Mouse (Mus musculus): Measurements from ENCODE around the gene Btg1.

The Btg1 gene

GRCm38 (mm10) chr10:96616001-96616708, 651 bp upstream of the Btg1 start:
- no peak for DNase-seq

GRCm38 (mm10) chr10:96617221-96617950, 580 bp downstream of the Btg1 start:
- DNase-seq = peak; percentile 12 to 61

GRCm38 (mm10) chr10:96617951-96618575, 1.3 kb downstream of the Btg1 start:
- DNase-seq = peak; percentile 77 to 85

GRCm38 (mm10) chr10:96619951-96620889, 3.4 kb downstream of the Btg1 start:
- peak in 1 of 2 experiments; percentile 25 for DNase-seq

- DNase-seq = peak; percentile 54 to 56
Observed at GRCm38 (mm10) chr10:96620890-96621271, 4.1 kb downstream of the Btg1 start.

GRCm38 (mm10) chr10:96621361-96621945, 4.6 kb downstream of the Btg1 start:
- no peak for DNase-seq

GRCm38 (mm10) chr10:96621980-96622645, 5.3 kb downstream of the Btg1 start:
- peak; percentile 42 to 58 for DNase-seq

- DNase-seq = no peak
Observed at GRCm38 (mm10) chr10:96622761-96623632, 6.2 kb downstream of the Btg1 start.

GRCm38 (mm10) chr10:96623633-96624195, 6.9 kb downstream of the Btg1 start:
- no peak for DNase-seq

- no peak for DNase-seq
Observed at GRCm38 (mm10) chr10:96624406-96624805, 7.6 kb downstream of the Btg1 start.

- DNase-seq = no peak
Observed at GRCm38 (mm10) chr10:96625061-96625460, 8.3 kb downstream of the Btg1 start.

- DNase-seq = no peak
Observed at GRCm38 (mm10) chr10:96625682-96626081, 8.9 kb downstream of the Btg1 start.

GRCm38 (mm10) chr10:96626120-96626750, 9.4 kb downstream of the Btg1 start:
- DNase-seq = no peak

GRCm38 (mm10) chr10:96627332-96627731, 10.5 kb downstream of the Btg1 start:
- DNase-seq = no peak

GRCm38 (mm10) chr10:96628100-96628912, 11.5 kb downstream of the Btg1 start:
- no peak for DNase-seq

- DNase-seq = no peak
Observed at GRCm38 (mm10) chr10:96628913-96629199, 12.1 kb downstream of the Btg1 start.

- DNase-seq = no peak
Observed at GRCm38 (mm10) chr10:96630110-96630509, 13.3 kb downstream of the Btg1 start.

- DNase-seq = no peak
Observed at GRCm38 (mm10) chr10:96631066-96631711, 14.4 kb downstream of the Btg1 start.
